Mouse (Mus musculus): ENCODE measurements around the gene Sh3bgrl2.

DNA sequence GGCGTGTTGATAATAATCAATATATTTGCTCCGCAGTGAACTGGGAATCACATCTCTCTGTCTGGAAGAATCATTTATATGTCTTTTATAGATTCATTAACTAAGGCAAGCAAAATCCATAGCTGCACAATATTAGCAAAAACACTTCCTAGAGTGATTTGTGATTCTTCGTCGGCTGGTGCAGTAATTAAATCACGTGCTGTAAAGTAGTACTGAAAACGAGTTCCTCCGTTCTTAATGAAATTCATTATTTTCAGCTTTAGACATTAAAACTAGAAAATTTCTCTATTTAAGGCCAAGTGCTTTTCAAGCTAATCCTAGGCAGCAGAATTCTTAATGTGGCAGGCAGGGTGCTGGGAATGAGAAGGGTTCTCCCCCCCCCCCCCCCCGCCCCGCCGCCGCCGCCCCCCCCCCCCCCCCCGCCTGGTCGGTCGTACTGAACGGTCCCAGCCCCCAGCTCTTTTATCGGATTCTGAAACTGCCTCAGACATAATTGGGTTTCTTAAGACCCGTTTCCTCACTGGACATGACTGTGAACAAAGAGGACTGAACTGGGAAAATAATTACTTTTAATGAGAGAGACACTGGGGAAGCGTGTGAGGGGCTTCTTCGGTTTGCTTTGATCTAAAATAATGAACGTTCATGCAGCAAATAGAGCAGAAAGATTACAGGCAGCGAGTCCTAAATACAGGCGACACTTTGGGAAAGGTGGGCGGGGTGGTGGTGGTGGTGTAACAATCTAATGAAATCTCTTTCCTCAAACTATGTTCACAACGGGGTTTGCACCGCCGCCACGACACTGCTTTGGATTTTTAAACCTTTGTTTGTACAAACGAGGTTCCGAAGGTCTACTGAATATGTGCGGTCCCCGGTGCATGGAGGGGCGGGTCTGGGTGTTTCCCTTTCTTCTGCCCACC lies 116.1 kb downstream of the Sh3bgrl2 start:
- TF ChIP-seq POLR2A (IDR thresholded peaks at IDR 0.05; ENCODE audit: control insufficient read depth, extremely low read depth, insufficient read depth, low read length, poor library complexity) = no peak
- no peak for TF ChIP-seq CTCF (IDR thresholded peaks at IDR 0.05; ENCODE audit: borderline replicate concordance, control insufficient read depth, extremely low read depth, insufficient read depth, low read length, poor library complexity)

Measured in thymus, adult 2 months (tissue).